Mouse (Mus musculus): ENCODE data around the gene Tbc1d22b.

- TF ChIP-seq CTCF (IDR thresholded peaks at IDR 0.05; ENCODE audit: low read depth, low read length): no peak
- TF ChIP-seq POLR2A (IDR thresholded peaks at IDR 0.05; ENCODE audit: extremely low read depth, insufficient read depth, low read length): no peak
Observed at GRCm38 (mm10) chr17:29579579-29580126, 30.1 kb downstream of the Tbc1d22b start.
